Mouse (Mus musculus): ENCODE measurements around the gene Gm4922. TPM values are rescaled to one million over a fixed set of nuclear protein-coding genes. Genes with fewer than 3 reads are reported as not detected.

The Gm4922 gene
- not detected for total RNA-seq (2023)

DNA sequence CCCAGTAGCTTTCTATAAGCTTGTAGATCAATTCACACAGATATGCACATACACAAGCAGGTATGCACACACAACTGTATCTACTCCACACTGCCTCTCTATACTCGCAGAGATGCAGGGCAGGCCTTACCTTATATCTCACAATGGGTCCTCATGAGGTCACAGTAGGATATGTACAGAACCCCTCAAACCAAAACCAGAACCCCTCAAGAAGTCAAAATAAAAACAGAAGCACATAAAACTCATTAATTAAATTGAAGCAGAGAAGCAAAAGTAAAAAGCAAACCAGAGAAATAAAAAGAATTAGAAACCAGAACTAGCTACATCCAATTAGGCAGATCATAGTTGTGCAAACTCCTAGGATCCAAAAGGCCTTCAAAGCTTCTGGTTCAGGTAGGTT lies at the start of gene Gm4922:
Gm4922 (minus strand) TSS at position 101 of the 400 bp plus-strand sequence.

DNA sequence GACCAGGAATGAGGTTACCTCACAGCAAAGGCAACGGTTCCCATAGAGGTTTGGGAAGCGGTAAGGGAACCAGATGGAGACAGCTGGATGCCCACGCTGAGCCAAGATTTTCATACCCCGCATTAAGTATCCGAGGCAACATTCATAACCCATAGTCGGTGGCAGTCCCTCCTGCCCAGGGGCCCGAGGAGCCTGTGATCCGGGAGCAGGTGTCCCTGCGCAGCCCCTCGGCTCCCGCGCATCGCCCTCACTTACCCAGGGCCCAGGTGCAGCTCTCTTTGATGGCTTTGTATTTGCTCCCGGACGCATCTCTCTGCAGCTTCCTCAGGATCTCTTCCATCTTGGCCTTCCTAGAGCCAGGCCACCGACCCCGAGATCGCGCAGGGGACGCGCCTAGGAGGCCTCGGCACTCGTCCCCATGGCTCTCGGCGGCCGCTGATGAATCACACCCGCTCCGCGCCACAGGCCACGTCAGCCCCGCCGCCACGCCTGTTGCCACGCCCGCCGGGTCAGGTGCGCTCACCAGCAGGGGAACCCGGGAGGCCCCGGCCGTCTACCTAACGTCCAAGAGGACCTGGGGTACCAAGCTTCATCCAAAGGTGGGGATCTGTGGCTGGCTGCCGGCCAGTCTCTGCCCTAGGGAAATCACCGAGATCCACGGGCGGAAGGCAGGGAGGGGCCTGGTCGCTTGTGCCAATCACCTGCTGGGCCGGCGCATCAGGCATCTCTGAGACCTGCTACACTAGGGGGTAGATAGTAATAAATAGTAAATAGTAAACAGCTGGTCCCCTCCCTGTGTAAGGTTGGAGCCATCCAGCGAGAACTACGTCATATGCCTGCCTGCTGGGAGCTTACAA lies 43.1 kb downstream of the Gm4922 start, which contains the start of gene Arfgef3:
Arfgef3 (minus strand) TSS at position 664 of the 857 bp plus-strand sequence.

Other genes with a start within 250 kb of the Gm4922 start
- gene Hebp2, start 240.7 kb downstream of the Gm4922 start, total RNA-seq (2023), result under 1 TPM in 1 of 2 experiments, not detected in 1; 0.58 TPM
- under 1 TPM; 0.06 to 0.10 TPM for gene Arfgef3, start 42.8 kb downstream of the Gm4922 start, total RNA-seq (2023)
- not detected for gene Perp, start 58.2 kb upstream of the Gm4922 start, total RNA-seq (2023)
- 100 to 1,000 TPM; 869 to 999 TPM for gene Tnfaip3, start 228.9 kb upstream of the Gm4922 start, total RNA-seq (2023)